Mouse (Mus musculus) G1E (cell line): ENCODE data around the gene Iqgap2. TPM values are rescaled to one million over a fixed set of nuclear protein-coding genes. Genes with fewer than 3 reads are reported as not detected.

ENCODE experiments used
- ATAC-seq: 2 replicates; pipeline ENCODE4 v1.8.0; 2016; ENCODE audit warnings: mild to moderate bottlenecking; ENCODE audit not compliant: insufficient number of reproducible peaks, poor library complexity, low FRiP score, severe bottlenecking; ENCODE audit errors: extremely low read depth
- DNase-seq: peaks from one replicate; pipeline ENCODE4 v3.0.0; 2012; ENCODE audit warnings: low spot score
- H3K27me3 ChIP-seq: 2 replicates; pipeline ENCODE4 v1.6.1; 2012; ENCODE audit warnings: mild to moderate bottlenecking, low read length, inconsistent platforms; ENCODE audit not compliant: insufficient read depth
- H3K36me3 ChIP-seq: replicated peaks from 2 replicates; pipeline ENCODE3; 2012; ENCODE audit warnings: mild to moderate bottlenecking, inconsistent platforms
- H3K4me1 ChIP-seq: 2 replicates; pipeline ENCODE4 v1.6.1; 2012; ENCODE audit warnings: low read depth, low read length, inconsistent platforms, mixed read lengths; ENCODE audit not compliant: insufficient read depth
- H3K4me3 ChIP-seq: 2 replicates; pipeline ENCODE4 v1.5.1; 2012; ENCODE audit warnings: low read depth, mild to moderate bottlenecking, inconsistent platforms, low read length, moderate library complexity, mixed read lengths
- H3K9me3 ChIP-seq: replicated peaks from 2 replicates; pipeline ENCODE4 v1.6.1; 2012; ENCODE audit warnings: inconsistent platforms
- CTCF ChIP-seq: IDR thresholded peaks from 2 replicates; pipeline ENCODE4 v1.5.1; 2012; ENCODE audit warnings: low read depth, low read length, inconsistent platforms, mixed read lengths
- GATA1 ChIP-seq: IDR thresholded peaks from 2 replicates; pipeline ENCODE4 v1.6.1; 2012; ENCODE audit warnings: borderline replicate concordance, low read length, inconsistent platforms, mixed read lengths
- GATA2 ChIP-seq: IDR thresholded peaks from 2 replicates; pipeline ENCODE4 v1.6.1; 2012; ENCODE audit warnings: low read depth, low read length, inconsistent platforms, borderline replicate concordance
- POLR2AphosphoS5 ChIP-seq: IDR thresholded peaks from 2 replicates; pipeline ENCODE4 v1.6.1; 2012; ENCODE audit warnings: low read depth, low read length, inconsistent platforms; ENCODE audit not compliant: insufficient replicate concordance
- TAL1 ChIP-seq: conservative IDR thresholded peaks from 2 replicates; pipeline ENCODE4 v1.6.1; 2012; ENCODE audit warnings: low read depth, low read length, inconsistent platforms, mixed read lengths
- polyA plus RNA-seq: library from polyadenylated mRNA; stranded (reverse); fragments of >175 nt; gene quantifications from 2 replicates; pipeline ENCODE4 v1.2.3, GENCODE M21; 2012
- total RNA-seq, 2 experiments: library from RNA; stranded (forward) in 1 of 2; stranded (reverse) in 1 of 2; fragments of 200-1000 nt in 1 of 2; fragments of >200 nt in 1 of 2; fragmentation: Nextera tagmentation in 1 of 2; gene quantifications; 2 replicates each; pipeline ENCODE4 v1.2.3; 2014 to 2017

Iqgap2 gene
- total and polyA plus RNA-seq, 3 experiments = 3.0 to 14.3 (median 6.6) TPM

DNA sequence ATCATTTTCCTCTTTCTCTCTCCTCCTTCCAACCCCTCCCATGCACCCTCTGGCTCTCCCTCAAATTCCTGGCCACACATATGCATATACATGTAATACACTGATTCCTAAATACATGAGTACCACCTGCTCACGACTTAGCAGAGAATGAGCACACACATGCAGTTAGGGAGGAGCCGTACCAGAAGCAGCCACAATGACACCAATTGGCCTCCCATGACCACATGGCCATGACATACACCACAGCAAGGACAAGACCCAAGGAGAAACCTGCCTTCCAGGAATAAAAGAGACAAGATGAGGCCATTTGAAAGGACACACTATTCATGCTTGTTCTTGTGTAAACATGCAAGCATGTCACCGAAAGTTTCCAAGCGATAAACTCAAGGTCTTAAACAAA lies 72.8 kb downstream of the Iqgap2 start:
- TF ChIP-seq POLR2AphosphoS5 = no peak
- TF ChIP-seq GATA1 = no peak
- no peak for TF ChIP-seq GATA2
- TF ChIP-seq TAL1 = no peak
- no peak for TF ChIP-seq CTCF
- no peaks in the 10 kb centered on the region for H3K27me3 ChIP-seq
- ATAC-seq (no peak), DNase-seq (no peak)
- H3K4me1 ChIP-seq = no peaks in the 10 kb centered on the region
- H3K9me3 ChIP-seq = no peaks in the 10 kb centered on the region
- H3K4me3 ChIP-seq = no peak overlapping the region
- no peaks in the 10 kb centered on the region for H3K36me3 ChIP-seq

DNA sequence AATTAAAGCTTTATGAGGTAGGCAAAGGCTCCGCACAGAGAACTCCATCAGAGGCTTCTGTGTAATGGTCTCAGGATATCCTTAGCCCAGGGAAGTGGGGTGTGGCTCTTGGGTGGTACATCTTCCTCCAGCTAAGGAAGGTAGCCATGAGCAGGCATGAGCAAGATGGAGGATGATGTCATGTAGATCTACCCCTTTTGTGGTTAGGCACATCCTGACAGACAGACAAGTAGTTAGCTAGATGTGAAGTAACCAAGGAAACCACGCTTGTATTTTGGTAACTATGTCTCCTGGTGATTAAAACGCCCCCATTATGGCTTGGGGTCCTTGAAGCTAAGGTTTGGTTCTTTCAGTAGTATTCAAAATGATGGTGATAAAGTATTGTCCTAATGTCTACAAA lies 78.1 kb downstream of the Iqgap2 start:
- H3K27me3 ChIP-seq = no peaks in the 10 kb centered on the region; the same call in 1 of the 2 replicates
- H3K4me3 ChIP-seq = no peak overlapping the region
- no peaks in the 10 kb centered on the region for H3K36me3 ChIP-seq
- TF ChIP-seq GATA2 = no peak
- TF ChIP-seq GATA1 = no peak
- no peak for TF ChIP-seq TAL1
- no peak for TF ChIP-seq CTCF
- no peak for TF ChIP-seq POLR2AphosphoS5
- ATAC-seq (no peak), DNase-seq (no peak)
- H3K4me1 ChIP-seq = no peaks in the 10 kb centered on the region
- no peaks in the 10 kb centered on the region for H3K9me3 ChIP-seq

GRCm38 (mm10) chr13:95810796-95811195 lies 80.9 kb downstream of the Iqgap2 start:
- H3K4me3 ChIP-seq = no peak overlapping the region
- H3K36me3 ChIP-seq = no peaks in the 10 kb centered on the region
- ATAC-seq (no peak), DNase-seq (no peak)
- H3K4me1 ChIP-seq = no peaks in the 10 kb centered on the region
- TF ChIP-seq POLR2AphosphoS5 (no peak), GATA2 (no peak), CTCF (no peak), GATA1 (no peak), TAL1 (no peak)
- no peaks in the 10 kb centered on the region for H3K9me3 ChIP-seq
- no peaks in the 10 kb centered on the region; the same call in none of the 2 replicates for H3K27me3 ChIP-seq

DNA sequence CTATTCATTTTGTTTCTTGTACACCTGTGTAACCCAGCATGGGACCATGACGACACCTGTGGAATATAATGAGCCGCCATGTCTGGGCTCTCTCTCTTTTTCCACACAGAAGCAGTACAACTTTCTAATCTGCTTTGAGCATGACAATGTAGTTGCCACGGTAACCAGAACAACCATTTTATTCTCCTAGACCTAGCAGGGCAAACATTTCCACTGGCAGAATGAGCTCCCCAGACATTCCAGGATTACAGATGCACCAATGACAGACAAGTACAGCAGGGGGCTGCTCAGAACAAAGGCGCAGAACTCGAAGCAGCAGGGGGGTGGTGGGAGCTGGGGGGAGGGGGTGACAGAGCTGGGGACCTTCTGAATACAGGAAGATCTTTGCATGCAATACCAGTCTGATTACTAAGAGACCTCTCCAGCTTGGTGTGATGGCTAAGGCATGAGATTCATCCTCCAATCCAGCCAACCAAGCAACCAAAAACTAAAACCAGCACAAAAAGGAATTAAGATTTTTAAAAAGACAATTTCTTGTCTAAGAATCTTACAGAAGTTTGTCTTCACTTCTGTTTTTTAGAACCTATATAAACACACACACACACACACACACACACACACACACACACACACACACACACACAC lies 84.5 kb downstream of the Iqgap2 start:
- no peak overlapping the region for H3K4me3 ChIP-seq
- no peak for ATAC-seq
- no peak for DNase-seq
- H3K9me3 ChIP-seq = no peaks in the 10 kb centered on the region
- peaks cover 4% of the 10 kb centered on the region for H3K27me3 ChIP-seq
- TF ChIP-seq CTCF (no peak), POLR2AphosphoS5 (no peak), GATA2 (no peak), TAL1 (no peak), GATA1 (no peak)
- H3K4me1 ChIP-seq = no peaks in the 10 kb centered on the region
- no peaks in the 10 kb centered on the region for H3K36me3 ChIP-seq

DNA sequence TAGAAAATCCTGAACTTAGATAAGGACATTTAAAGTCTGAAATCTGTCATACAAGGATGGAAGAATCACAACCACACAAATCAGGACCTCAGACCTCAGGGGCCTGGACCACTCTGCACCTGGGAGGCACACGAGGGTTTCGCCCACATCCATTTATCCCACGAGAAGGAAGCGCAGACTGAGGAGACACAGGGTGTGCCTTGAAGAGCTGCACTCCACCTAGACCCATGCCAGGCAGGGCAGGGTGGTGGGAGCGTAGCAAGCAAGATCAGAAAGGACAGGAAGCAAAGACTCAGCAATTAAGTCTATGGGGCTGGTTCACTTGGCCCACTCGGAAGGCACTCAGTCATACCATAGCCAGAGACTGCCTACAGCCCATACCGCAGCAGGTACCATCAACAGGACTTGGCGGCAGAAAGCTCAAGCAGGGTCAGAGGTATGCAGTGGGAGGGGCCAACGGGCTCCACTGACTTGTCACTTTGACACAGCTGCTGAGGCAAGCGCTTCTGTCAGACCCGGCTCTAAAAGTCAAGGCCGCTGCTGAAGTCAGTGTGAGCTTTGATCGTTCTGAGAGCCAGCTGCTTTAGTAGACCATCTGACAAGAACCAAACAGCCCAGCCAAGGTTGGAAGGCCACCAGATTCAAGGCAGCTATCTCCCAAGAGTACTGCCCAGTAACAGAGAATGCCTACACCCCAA lies 86.1 kb downstream of the Iqgap2 start:
- H3K4me3 ChIP-seq = no peak overlapping the region
- H3K4me1 ChIP-seq = no peaks in the 10 kb centered on the region
- H3K36me3 ChIP-seq = no peaks in the 10 kb centered on the region
- DNase-seq (no peak), ATAC-seq (no peak)
- H3K9me3 ChIP-seq = no peaks in the 10 kb centered on the region
- H3K27me3 ChIP-seq = peaks cover 4% of the 10 kb centered on the region
- TF ChIP-seq CTCF = no peak
- no peak for TF ChIP-seq GATA2
- no peak for TF ChIP-seq GATA1
- TF ChIP-seq TAL1 = no peak
- TF ChIP-seq POLR2AphosphoS5 = no peak

GRCm38 (mm10) chr13:95804113-95804512 lies 87.6 kb downstream of the Iqgap2 start:
- DNase-seq (no peak), ATAC-seq (no peak)
- no peak for TF ChIP-seq GATA2
- TF ChIP-seq CTCF = no peak
- TF ChIP-seq TAL1 = no peak
- TF ChIP-seq GATA1 = no peak
- no peak for TF ChIP-seq POLR2AphosphoS5
- Histone ChIP-seq H3K4me1 (no peaks in the 10 kb centered on the region), H3K4me3 (no peak overlapping the region), H3K36me3 (no peaks in the 10 kb centered on the region), H3K27me3 (peaks cover 4% of the 10 kb centered on the region; the same call in 1 of the 2 replicates), H3K9me3 (no peaks in the 10 kb centered on the region)
